Comparison of ENCODE assay signal across 9 mouse cellular contexts in genomic region chr10:24493392-24493791, GRCm38 (mm10).
DNase-seq lines count a peak whose midpoint lies in the region; ATAC-seq and TF ChIP-seq lines count a peak whose summit lies in the region.
"Had no signal": no experiment of that assay in that cellular context is flagged by ENCODE, and none has a peak within 500 bp of the region (broad histone marks: within the 10 kb centered on the region; RNA-seq: fewer than 3 reads in every experiment).

No protein-coding gene starts in this region.

- no peaks in the 10 kb centered on the region for H3K27me3 ChIP-seq in liver, adult 2 months (ENCODE audit: control insufficient read depth, insufficient read depth, low read length)
- H3K27me3 ChIP-seq in liver, embryonic 11.5 days (replicated peaks; ENCODE audit: control insufficient read depth, insufficient read depth, low read length): no peaks in the 10 kb centered on the region
- no peaks in the 10 kb centered on the region for H3K27me3 ChIP-seq in heart, adult 2 months (ENCODE audit: control insufficient read depth, insufficient read depth, low read length)
- H3K27me3 ChIP-seq in kidney, embryonic 16.5 days (ENCODE audit: insufficient read depth, low read length): no peaks in the 10 kb centered on the region
- H3K27me3 ChIP-seq in stomach, postnatal 0 days (ENCODE audit: control insufficient read depth, insufficient read depth, low read length): no peaks in the 10 kb centered on the region
- H3K27me3 ChIP-seq: liver, embryonic 13.5 days had no signal

- peak overlapping the region; percentile 61 for H3K27ac ChIP-seq in liver, adult 2 months (replicated peaks; ENCODE audit: insufficient read depth, low read depth, low read length)
- H3K27ac ChIP-seq in liver, embryonic 11.5 days (ENCODE audit: low read depth, low read length): no peak overlapping the region
- H3K27ac ChIP-seq in heart, adult 2 months: peak overlapping the region; percentile 61
- H3K27ac ChIP-seq in kidney, embryonic 16.5 days (ENCODE audit: low read length): peak overlapping the region; percentile 55; the same call in 1 of the 2 replicates
- peak overlapping the region; percentile 30; the same call in 1 of the 2 replicates for H3K27ac ChIP-seq in stomach, postnatal 0 days (replicated peaks)
- H3K27ac ChIP-seq: liver, embryonic 13.5 days had no signal

- H3K9me3 ChIP-seq in liver, embryonic 11.5 days (ENCODE audit: control insufficient read depth, low read length): no peaks in the 10 kb centered on the region
- no peaks in the 10 kb centered on the region for H3K9me3 ChIP-seq in kidney, embryonic 16.5 days (ENCODE audit: low read length)
- no peaks in the 10 kb centered on the region for H3K9me3 ChIP-seq in stomach, postnatal 0 days (ENCODE audit: control insufficient read depth, low read length)
- H3K9me3 ChIP-seq: liver, embryonic 13.5 days had no signal

- no peak for DNase-seq in liver, adult 2 months (ENCODE audit: extremely low read depth, low read depth, low spot score)
- DNase-seq in liver, embryonic 11.5 days (ENCODE audit: low spot score): no peak
- DNase-seq in heart, adult 2 months: peak; percentile 38 to 41
- peak; percentile 48 for DNase-seq in stomach, postnatal 0 days (ENCODE audit: low spot score)
- no peak for DNase-seq in frontal cortex, postnatal 10 days (ENCODE audit: low spot score in 2 of 2)
- no peak for DNase-seq in thymus, postnatal 10 days (ENCODE audit: low spot score in 2 of 2)
- DNase-seq: liver, embryonic 13.5 days had no signal

- no peaks in the 10 kb centered on the region for H3K36me3 ChIP-seq in liver, adult 2 months (ENCODE audit: control insufficient read depth, insufficient read depth, low read length)
- no peaks in the 10 kb centered on the region for H3K36me3 ChIP-seq in liver, embryonic 11.5 days (ENCODE audit: control insufficient read depth, insufficient read depth, low read length)
- H3K36me3 ChIP-seq in heart, adult 2 months (ENCODE audit: control insufficient read depth, insufficient read depth, low read length): peaks cover 2% of the 10 kb centered on the region; the same call in 1 of the 2 replicates
- H3K36me3 ChIP-seq in kidney, embryonic 16.5 days (ENCODE audit: insufficient read depth, low read length): no peaks in the 10 kb centered on the region
- H3K36me3 ChIP-seq in stomach, postnatal 0 days (ENCODE audit: control insufficient read depth, insufficient read depth, low read length): no peaks in the 10 kb centered on the region
- H3K36me3 ChIP-seq: liver, embryonic 13.5 days had no signal

- intact Hi-C loops in heart, adult 2 months (cut with DNase I): no loop called here

- TF ChIP-seq EP300 in heart, adult 2 months (IDR thresholded peaks at IDR 0.05; ENCODE audit: insufficient read depth, low read depth, low read length): no peak
- no peak for TF ChIP-seq EP300 in stomach, postnatal 0 days (optimal IDR thresholded peaks at IDR 0.05)

- 52% methylated on average over 4 of the region's 4 CpGs for WGBS in liver, adult 2 months
- 70% methylated on average over 4 of the region's 4 CpGs for WGBS in liver, embryonic 11.5 days
- 5% methylated on average over 4 of the region's 4 CpGs for WGBS in heart, adult 2 months
- 46% methylated on average over 4 of the region's 4 CpGs for WGBS in kidney, embryonic 16.5 days
- 20% methylated on average over 4 of the region's 4 CpGs for WGBS in stomach, postnatal 0 days

- H3K4me1 ChIP-seq in liver, adult 2 months (ENCODE audit: control insufficient read depth, insufficient read depth, low read length): peaks cover 2% of the 10 kb centered on the region; the same call in 1 of the 2 replicates
- no peaks in the 10 kb centered on the region for H3K4me1 ChIP-seq in liver, embryonic 11.5 days (replicated peaks; ENCODE audit: control insufficient read depth, insufficient read depth, low read length)
- H3K4me1 ChIP-seq in heart, adult 2 months (ENCODE audit: control insufficient read depth, insufficient read depth, low read length): peaks cover 2% of the 10 kb centered on the region
- H3K4me1 ChIP-seq in kidney, embryonic 16.5 days (ENCODE audit: insufficient read depth, low read length): no peaks in the 10 kb centered on the region; the same call in 1 of the 2 replicates
- no peaks in the 10 kb centered on the region for H3K4me1 ChIP-seq in stomach, postnatal 0 days (replicated peaks; ENCODE audit: control insufficient read depth, insufficient read depth)
- H3K4me1 ChIP-seq: liver, embryonic 13.5 days had no signal

- no peak for TF ChIP-seq CTCF in liver, adult 2 months (IDR thresholded peaks at IDR 0.05; ENCODE audit: low read depth, low read length)
- TF ChIP-seq CTCF in heart, adult 2 months (IDR thresholded peaks at IDR 0.05): no peak
- no peak for TF ChIP-seq CTCF in stomach, postnatal 0 days (IDR thresholded peaks at IDR 0.05; ENCODE audit: low read depth)

- no peak overlapping the region for H3K4me2 ChIP-seq in liver, embryonic 11.5 days
- no peak overlapping the region for H3K4me2 ChIP-seq in kidney, embryonic 16.5 days (replicated peaks; ENCODE audit: low read depth, low read length)
- H3K4me2 ChIP-seq in stomach, postnatal 0 days (replicated peaks; ENCODE audit: low read depth): no peak overlapping the region
- H3K4me2 ChIP-seq: liver, embryonic 13.5 days had no signal

- no peak for ATAC-seq in liver, embryonic 11.5 days (replicated peaks; ENCODE audit: low FRiP score)
- peak; percentile 51; the same call in 1 of the 2 replicates for ATAC-seq in kidney, embryonic 16.5 days (ENCODE audit: low FRiP score, low TSS enrichment)
- ATAC-seq in stomach, postnatal 0 days (ENCODE audit: low FRiP score, low TSS enrichment): peak; percentile 54; the same call in 1 of the 2 replicates
- no peak for ATAC-seq in inflammation-experienced regulatory T-cells, adult 6 months

- H3K9ac ChIP-seq in liver, adult 2 months (ENCODE audit: low read depth, low read length): no peak overlapping the region
- H3K9ac ChIP-seq in liver, embryonic 11.5 days (ENCODE audit: low read depth, low read length): no peak overlapping the region
- H3K9ac ChIP-seq in heart, adult 2 months (ENCODE audit: low read depth, low read length): no peak overlapping the region
- no peak overlapping the region for H3K9ac ChIP-seq in kidney, embryonic 16.5 days (replicated peaks; ENCODE audit: low read length)
- H3K9ac ChIP-seq in stomach, postnatal 0 days (ENCODE audit: low read length): no peak overlapping the region
- H3K9ac ChIP-seq: liver, embryonic 13.5 days had no signal

- H3K79me2 ChIP-seq in liver, adult 2 months (ENCODE audit: control insufficient read depth, insufficient read depth, low read length): no peaks in the 10 kb centered on the region
- H3K79me2 ChIP-seq in heart, adult 2 months (replicated peaks; ENCODE audit: control insufficient read depth, insufficient read depth, low read length): no peaks in the 10 kb centered on the region

- no peak overlapping the region for H3K4me3 ChIP-seq in liver, adult 2 months (ENCODE audit: insufficient read depth, low read depth, low read length)
- H3K4me3 ChIP-seq in liver, embryonic 11.5 days (ENCODE audit: low read depth, low read length): no peak overlapping the region
- no peak overlapping the region for H3K4me3 ChIP-seq in heart, adult 2 months
- no peak overlapping the region for H3K4me3 ChIP-seq in kidney, embryonic 16.5 days (ENCODE audit: low read length)
- no peak overlapping the region for H3K4me3 ChIP-seq in stomach, postnatal 0 days (ENCODE audit: low read depth, low read length)
- H3K4me3 ChIP-seq: liver, embryonic 13.5 days had no signal

- TF ChIP-seq POLR2A in liver, adult 2 months (IDR thresholded peaks at IDR 0.05; ENCODE audit: extremely low read depth, insufficient read depth, low read length): no peak
- TF ChIP-seq POLR2A in heart, adult 2 months (IDR thresholded peaks at IDR 0.05; ENCODE audit: insufficient read depth, low read depth, low read length): no peak

Comparison
In these comparisons a context has a peak if more than half of its experiments do, and no peak if none do; other contexts are left out.
1. DNase-seq: peak in heart, adult 2 months (2 of 2) and stomach, postnatal 0 days (single experiment); none in liver, adult 2 months (single experiment), liver, embryonic 11.5 days (single experiment), frontal cortex, postnatal 10 days (0 of 2) and thymus, postnatal 10 days (0 of 2).
2. ATAC-seq: peak in kidney, embryonic 16.5 days (single experiment) and stomach, postnatal 0 days (single experiment); none in liver, embryonic 11.5 days (single experiment) and inflammation-experienced regulatory T-cells, adult 6 months (single experiment).